Mouse (Mus musculus) limb, embryonic 13.5 days (tissue): Measurements from ENCODE around the gene Sema3a. TPM values are rescaled to one million over a fixed set of nuclear protein-coding genes. Genes with fewer than 3 reads are reported as not detected.

Experiments used
- ATAC-seq: fragments of 200-750 bp; cut with Nextera tagmentation; 2 replicates; pipeline ENCODE4 v1.8.0; 2017; ENCODE audit warnings: low read depth, moderate number of reproducible peaks, moderate TSS enrichment; ENCODE audit not compliant: low FRiP score
- H3K27ac ChIP-seq: fragments of 300-500 bp; sonication (generic); 2 replicates; pipeline ENCODE4 v1.5.1; 2015; ENCODE audit warnings: inconsistent platforms, mild to moderate bottlenecking, moderate library complexity
- H3K27me3 ChIP-seq: fragments of 300-500 bp; sonication (generic); 2 replicates; pipeline ENCODE4 v1.6.1; 2015; ENCODE audit warnings: mild to moderate bottlenecking, inconsistent platforms
- H3K36me3 ChIP-seq: fragments of 300-500 bp; sonication (generic); 2 replicates; pipeline ENCODE4 v1.6.1; 2015; ENCODE audit warnings: inconsistent platforms, mild to moderate bottlenecking, moderate library complexity
- H3K4me1 ChIP-seq: fragments of 300-500 bp; sonication (generic); 2 replicates; pipeline ENCODE4 v1.6.1; 2015; ENCODE audit warnings: inconsistent platforms
- H3K4me2 ChIP-seq: fragments of 300-500 bp; sonication (generic); replicated peaks from 2 replicates; pipeline ENCODE4 v1.6.1; 2015; ENCODE audit warnings: inconsistent platforms, mild to moderate bottlenecking, moderate library complexity
- H3K4me3 ChIP-seq: fragments of 300-500 bp; sonication (generic); 2 replicates; pipeline ENCODE4 v1.5.1; 2015; ENCODE audit warnings: moderate library complexity, mild to moderate bottlenecking, inconsistent platforms
- H3K9ac ChIP-seq: fragments of 300-500 bp; sonication (generic); 2 replicates; pipeline ENCODE4 v1.6.1; 2015; ENCODE audit warnings: mild to moderate bottlenecking, inconsistent platforms
- H3K9me3 ChIP-seq: fragments of 300-500 bp; sonication (generic); 2 replicates; pipeline ENCODE4 v1.6.1; 2016; ENCODE audit warnings: inconsistent platforms
- WGBS: fragments of 180-500 bp; shearing (Covaris S2); methylation state at CpG from one replicate; pipeline ENCODE4 v1.1.7; 2015; 5-methylcytosine and 5-hydroxymethylcytosine counted together
- polyA plus RNA-seq: library from polyadenylated mRNA; unstranded; fragments of >200 nt; fragmentation: Nextera tagmentation; extraction: Ambion mirVana; gene quantifications from 2 replicates; pipeline ENCODE4 v1.2.1, GENCODE M21; 2015

Sema3a gene
- polyA plus RNA-seq, 1 experiment from 2014 or later = 55.4 TPM

DNA sequence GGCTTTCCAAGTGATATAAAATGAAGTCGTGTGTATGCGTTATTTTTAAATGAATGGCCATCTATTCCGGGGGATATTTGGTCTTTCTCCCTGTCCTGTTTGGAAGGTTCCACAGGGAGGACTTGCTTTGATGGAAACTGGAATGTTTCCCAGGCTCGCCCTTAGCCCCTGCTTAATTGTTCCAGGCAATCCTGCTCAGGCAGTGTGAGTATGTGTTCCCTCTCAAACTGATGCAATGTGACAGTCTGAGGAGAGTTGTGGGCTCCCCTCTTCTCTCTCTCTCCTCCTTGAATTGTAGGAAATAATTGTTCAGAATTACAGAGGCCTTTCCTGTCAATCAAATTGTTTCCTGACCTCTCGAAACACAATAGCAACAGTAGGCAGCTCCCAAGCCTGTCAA, 202.1 kb downstream of the Sema3a start:
- WGBS = 58% methylated on average over 5 of the region's 5 CpGs
- Histone ChIP-seq H3K36me3 (no peaks in the 10 kb centered on the region), H3K27ac (no peak overlapping the region), H3K27me3 (no peaks in the 10 kb centered on the region), H3K4me3 (no peak overlapping the region), H3K9ac (no peak overlapping the region), H3K4me2 (no peak overlapping the region), H3K9me3 (no peaks in the 10 kb centered on the region), H3K4me1 (peaks cover 5% of the 10 kb centered on the region; the same call in 1 of the 2 replicates)
- no peak for ATAC-seq

DNA sequence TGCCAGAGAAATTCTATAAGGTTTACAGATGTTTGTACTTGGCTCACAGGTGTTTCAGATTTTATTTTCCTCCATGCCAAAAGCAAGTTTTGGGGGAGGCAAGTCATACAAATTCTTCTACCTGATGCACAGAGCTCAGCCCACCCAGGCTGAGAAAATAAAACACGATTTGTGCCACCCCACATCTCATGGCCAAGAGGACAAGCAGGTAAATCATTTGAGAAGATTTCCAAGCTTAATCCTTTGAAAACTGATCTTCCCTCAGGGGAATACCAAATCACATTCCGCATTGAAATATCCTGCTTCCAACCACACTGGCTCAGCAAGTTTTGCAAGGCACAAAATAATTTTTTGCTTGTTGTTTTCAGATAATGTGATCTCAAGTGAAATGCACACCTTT, 206.2 kb downstream of the Sema3a start:
- 17% methylated on average over 2 of the region's 2 CpGs for WGBS
- ATAC-seq = 0 out of 2 replicates have a peak, but pooled peaks have one; percentile 15
- H3K27ac ChIP-seq = no peak overlapping the region

DNA sequence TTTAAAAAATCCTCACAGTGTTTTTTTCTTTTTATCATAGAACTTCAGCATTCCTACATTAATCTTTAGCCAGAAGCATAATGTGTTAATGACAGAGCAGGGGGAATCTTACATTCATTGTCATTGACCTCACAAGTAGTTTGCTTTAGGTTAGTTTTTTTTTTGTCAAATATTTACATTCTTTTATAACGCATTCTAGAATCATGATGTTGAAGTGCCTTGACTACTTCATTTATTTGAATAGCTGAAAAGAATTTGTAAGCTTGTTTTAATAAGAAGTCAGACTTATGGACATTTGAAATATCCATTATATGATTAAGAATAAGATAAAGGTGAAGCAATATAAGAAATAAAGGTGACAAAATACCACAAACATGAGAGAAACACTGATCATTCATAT, 212.5 kb downstream of the Sema3a start:
- H3K4me1 ChIP-seq = no peaks in the 10 kb centered on the region
- H3K27me3 ChIP-seq = no peaks in the 10 kb centered on the region
- H3K9ac ChIP-seq = no peak overlapping the region
- WGBS = 83% methylated on average over 1 of the region's 1 CpGs
- no peaks in the 10 kb centered on the region for H3K9me3 ChIP-seq
- no peak overlapping the region for H3K4me3 ChIP-seq
- no peak overlapping the region for H3K27ac ChIP-seq
- no peak for ATAC-seq
- no peak overlapping the region for H3K4me2 ChIP-seq
- no peaks in the 10 kb centered on the region for H3K36me3 ChIP-seq

More for the DNA sequence above, 206.2 kb downstream of the Sema3a start:
- H3K4me1 ChIP-seq = peaks cover 5% of the 10 kb centered on the region; the same call in 1 of the 2 replicates
- no peak overlapping the region for H3K4me2 ChIP-seq
- H3K9me3 ChIP-seq = no peaks in the 10 kb centered on the region
- H3K36me3 ChIP-seq = no peaks in the 10 kb centered on the region
- no peak overlapping the region for H3K9ac ChIP-seq
- no peaks in the 10 kb centered on the region for H3K27me3 ChIP-seq
- no peak overlapping the region for H3K4me3 ChIP-seq

DNA sequence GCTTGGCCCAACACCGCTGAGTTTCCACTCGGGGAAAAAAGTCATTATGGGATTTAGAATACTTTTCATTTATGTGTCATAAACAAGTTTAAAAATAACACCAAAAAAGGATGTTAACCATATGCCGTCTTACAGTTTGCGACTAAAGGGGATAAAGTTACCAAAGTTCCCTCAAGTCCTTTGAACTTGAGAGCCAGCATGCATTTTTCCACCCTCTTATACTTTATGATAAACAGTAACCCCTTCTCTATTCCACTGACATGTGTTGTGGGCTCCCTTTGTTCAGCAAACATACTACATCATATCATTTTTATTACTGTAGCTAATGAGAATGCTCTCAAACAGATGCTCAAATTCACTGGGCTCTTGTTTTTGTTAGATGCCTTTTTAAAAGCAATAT, 221.9 kb downstream of the Sema3a start:
- H3K4me2 ChIP-seq = no peak overlapping the region
- no peak for ATAC-seq
- H3K36me3 ChIP-seq = no peaks in the 10 kb centered on the region
- no peaks in the 10 kb centered on the region for H3K4me1 ChIP-seq
- no peaks in the 10 kb centered on the region for H3K27me3 ChIP-seq
- WGBS = 28% methylated on average over 4 of the region's 4 CpGs
- H3K9me3 ChIP-seq = no peaks in the 10 kb centered on the region
- H3K4me3 ChIP-seq = no peak overlapping the region
- no peak overlapping the region for H3K9ac ChIP-seq
- H3K27ac ChIP-seq = no peak overlapping the region

DNA sequence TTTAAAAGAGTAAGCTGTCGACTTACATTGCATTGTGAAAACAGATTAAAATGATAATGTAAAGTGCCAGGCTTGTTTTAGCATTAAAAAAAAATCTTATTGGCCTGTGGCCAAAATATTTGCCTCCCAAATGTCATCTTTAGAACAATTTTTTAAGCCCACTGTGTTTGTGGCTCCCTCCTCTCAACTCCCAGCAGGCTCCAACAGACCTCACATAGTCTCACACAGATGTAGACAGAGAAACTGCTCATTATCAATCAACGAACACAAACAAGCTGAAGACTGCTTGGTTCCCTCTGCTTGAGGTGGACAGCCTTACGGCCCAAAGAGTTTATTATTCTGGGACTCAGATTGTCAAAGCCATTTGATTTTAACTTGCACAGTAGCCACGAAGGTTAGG, 226.4 kb downstream of the Sema3a start:
- WGBS = 48% methylated on average over 4 of the region's 4 CpGs
- H3K36me3 ChIP-seq = no peaks in the 10 kb centered on the region
- no peak for ATAC-seq
- H3K4me1 ChIP-seq = no peaks in the 10 kb centered on the region
- H3K27me3 ChIP-seq = no peaks in the 10 kb centered on the region
- H3K4me3 ChIP-seq = no peak overlapping the region
- H3K9ac ChIP-seq = no peak overlapping the region
- H3K4me2 ChIP-seq = no peak overlapping the region
- no peak overlapping the region for H3K27ac ChIP-seq
- H3K9me3 ChIP-seq = no peaks in the 10 kb centered on the region

DNA sequence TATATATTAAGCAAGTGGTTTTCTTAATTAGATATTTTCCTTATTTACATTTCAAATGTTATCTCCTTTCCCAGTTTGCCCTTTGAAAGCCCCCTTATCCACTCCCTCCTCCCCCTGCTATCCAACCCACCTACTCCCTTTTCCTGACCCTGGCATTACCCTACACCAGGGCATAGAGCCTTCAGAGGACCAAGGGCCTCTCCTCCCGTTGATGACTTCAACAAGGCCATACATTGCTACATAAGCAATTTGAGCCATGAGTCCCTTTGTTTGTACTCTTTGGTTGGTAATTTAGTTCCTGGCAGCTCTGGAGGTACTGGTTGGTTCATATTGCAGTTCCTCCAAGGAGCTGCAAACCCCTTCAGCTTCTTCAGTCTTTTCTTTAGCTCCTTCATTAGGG, 227.8 kb downstream of the Sema3a start:
- Histone ChIP-seq H3K36me3 (no peaks in the 10 kb centered on the region), H3K4me1 (no peaks in the 10 kb centered on the region), H3K4me3 (no peak overlapping the region), H3K27me3 (no peaks in the 10 kb centered on the region), H3K4me2 (no peak overlapping the region), H3K9ac (no peak overlapping the region), H3K9me3 (no peaks in the 10 kb centered on the region), H3K27ac (no peak overlapping the region)
- 55% methylated on average over 1 of the region's 1 CpGs for WGBS
- ATAC-seq = no peak

DNA sequence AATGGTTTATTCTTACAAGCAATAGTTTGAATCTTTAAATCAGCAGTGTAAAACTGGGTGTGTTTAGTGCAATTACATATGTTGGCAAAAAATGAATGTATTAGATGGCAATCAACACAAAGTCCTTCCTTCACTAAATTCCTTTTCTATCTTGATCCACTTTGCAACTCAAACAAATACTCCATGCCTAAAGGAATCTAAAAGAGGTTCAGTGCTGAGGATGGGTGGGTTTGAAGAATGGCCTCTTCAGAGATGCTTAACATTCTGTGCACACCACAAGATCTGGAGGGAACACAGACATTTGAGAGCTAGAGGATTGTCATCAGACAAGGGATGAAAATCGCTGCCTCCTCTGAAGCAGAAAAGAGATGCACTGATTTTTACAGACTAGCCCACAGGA, 228.3 kb downstream of the Sema3a start:
- no peak overlapping the region for H3K27ac ChIP-seq
- no peaks in the 10 kb centered on the region for H3K9me3 ChIP-seq
- 85% methylated on average over 1 of the region's 1 CpGs for WGBS
- ATAC-seq = no peak
- H3K36me3 ChIP-seq = no peaks in the 10 kb centered on the region
- H3K4me1 ChIP-seq = no peaks in the 10 kb centered on the region
- no peak overlapping the region for H3K4me3 ChIP-seq
- no peak overlapping the region for H3K4me2 ChIP-seq
- no peak overlapping the region for H3K9ac ChIP-seq
- no peaks in the 10 kb centered on the region for H3K27me3 ChIP-seq

DNA sequence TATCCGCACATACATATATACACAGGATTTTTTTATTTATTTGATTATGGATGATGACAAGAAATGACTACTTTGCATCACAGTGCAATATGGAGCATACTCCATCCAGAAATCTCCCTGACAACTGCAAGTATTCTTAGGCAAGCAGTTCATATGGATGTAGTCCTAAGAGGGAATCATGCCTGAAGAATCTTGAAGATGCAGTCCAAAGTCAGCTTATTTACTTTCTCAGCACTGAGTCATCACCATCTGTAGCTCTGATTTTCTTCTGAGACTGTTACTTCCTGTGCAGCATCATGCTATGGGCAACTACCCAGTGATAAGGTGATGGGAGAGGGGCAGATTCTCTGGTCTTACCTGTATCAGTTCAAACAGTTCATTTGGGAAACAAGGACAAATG, 229.7 kb downstream of the Sema3a start:
- H3K36me3 ChIP-seq = no peaks in the 10 kb centered on the region
- WGBS = 80% methylated on average over 1 of the region's 1 CpGs
- H3K4me2 ChIP-seq = no peak overlapping the region
- no peak overlapping the region for H3K27ac ChIP-seq
- H3K4me1 ChIP-seq = no peaks in the 10 kb centered on the region
- no peak overlapping the region for H3K9ac ChIP-seq
- H3K9me3 ChIP-seq = no peaks in the 10 kb centered on the region
- H3K4me3 ChIP-seq = no peak overlapping the region
- no peaks in the 10 kb centered on the region for H3K27me3 ChIP-seq
- ATAC-seq = no peak

DNA sequence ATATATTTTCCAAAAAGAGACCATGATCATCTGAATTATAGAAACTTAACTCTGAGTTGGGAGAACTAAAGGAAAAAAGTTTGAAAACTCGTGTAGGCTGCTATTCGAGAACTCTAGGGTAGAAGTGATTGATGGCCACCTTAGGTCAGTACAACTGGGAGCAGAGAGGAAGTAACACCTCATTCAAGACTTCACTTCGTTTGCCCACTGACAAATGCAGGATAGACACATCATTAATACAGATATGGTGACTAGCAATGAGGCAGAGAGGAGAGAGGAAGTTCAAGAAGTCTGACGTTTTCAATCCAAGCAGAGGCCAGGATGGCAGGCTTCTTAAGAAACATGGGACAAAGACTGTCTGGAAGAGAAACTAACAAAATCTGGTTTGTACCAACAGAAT, 233.6 kb downstream of the Sema3a start:
- Histone ChIP-seq H3K4me1 (no peaks in the 10 kb centered on the region), H3K4me2 (no peak overlapping the region), H3K4me3 (no peak overlapping the region), H3K9me3 (no peaks in the 10 kb centered on the region), H3K36me3 (no peaks in the 10 kb centered on the region), H3K27me3 (no peaks in the 10 kb centered on the region), H3K9ac (no peak overlapping the region), H3K27ac (no peak overlapping the region)
- WGBS = 12% methylated on average over 4 of the region's 4 CpGs
- no peak for ATAC-seq

DNA sequence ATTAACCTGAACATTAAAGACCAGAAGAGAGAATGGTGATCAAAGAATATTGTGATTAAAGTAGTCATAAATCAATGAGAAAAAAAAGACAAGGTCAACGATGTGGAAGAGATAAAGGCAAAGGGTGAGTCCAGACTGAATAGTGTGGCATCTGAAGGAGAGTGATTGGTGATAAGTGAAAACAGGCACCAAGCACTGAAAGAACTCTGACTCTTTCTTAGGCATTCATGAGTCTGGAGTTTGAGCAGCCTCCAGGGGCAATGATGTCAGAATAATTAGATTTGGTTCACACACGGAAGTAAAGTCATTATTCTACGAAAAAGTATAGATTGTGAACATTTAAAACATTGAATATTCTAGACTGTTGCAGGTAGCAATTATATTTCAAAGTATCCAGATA, 235.5 kb downstream of the Sema3a start:
- no peaks in the 10 kb centered on the region for H3K27me3 ChIP-seq
- no peak overlapping the region for H3K27ac ChIP-seq
- ATAC-seq = no peak
- no peak overlapping the region for H3K4me2 ChIP-seq
- WGBS = 8% methylated on average over 3 of the region's 3 CpGs
- H3K36me3 ChIP-seq = no peaks in the 10 kb centered on the region
- H3K9ac ChIP-seq = no peak overlapping the region
- no peaks in the 10 kb centered on the region for H3K4me1 ChIP-seq
- H3K4me3 ChIP-seq = no peak overlapping the region
- H3K9me3 ChIP-seq = no peaks in the 10 kb centered on the region

DNA sequence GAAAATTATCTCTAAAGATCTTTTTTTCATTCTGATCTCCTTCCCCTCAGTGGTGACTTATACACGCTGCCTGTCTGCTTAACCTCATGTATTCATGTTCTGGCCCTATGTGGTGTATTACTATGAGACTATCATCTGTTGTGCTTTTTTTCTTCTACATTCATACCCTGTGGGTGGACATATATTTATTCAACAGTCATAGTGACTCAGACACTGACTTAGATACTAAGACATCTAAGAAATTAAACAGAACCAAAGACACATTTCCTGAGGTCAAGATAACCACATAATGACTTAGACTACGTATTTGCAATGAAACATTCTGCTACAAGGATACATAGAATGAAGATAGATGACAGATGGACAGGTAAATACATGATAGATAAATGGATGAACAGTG, 239.9 kb downstream of the Sema3a start:
- H3K36me3 ChIP-seq = no peaks in the 10 kb centered on the region
- H3K27me3 ChIP-seq = no peaks in the 10 kb centered on the region
- no peak overlapping the region for H3K9ac ChIP-seq
- H3K4me3 ChIP-seq = no peak overlapping the region
- 92% methylated on average over 2 of the region's 2 CpGs for WGBS
- H3K4me1 ChIP-seq = no peaks in the 10 kb centered on the region
- H3K27ac ChIP-seq = no peak overlapping the region
- ATAC-seq = no peak
- no peak overlapping the region for H3K4me2 ChIP-seq
- no peaks in the 10 kb centered on the region for H3K9me3 ChIP-seq

DNA sequence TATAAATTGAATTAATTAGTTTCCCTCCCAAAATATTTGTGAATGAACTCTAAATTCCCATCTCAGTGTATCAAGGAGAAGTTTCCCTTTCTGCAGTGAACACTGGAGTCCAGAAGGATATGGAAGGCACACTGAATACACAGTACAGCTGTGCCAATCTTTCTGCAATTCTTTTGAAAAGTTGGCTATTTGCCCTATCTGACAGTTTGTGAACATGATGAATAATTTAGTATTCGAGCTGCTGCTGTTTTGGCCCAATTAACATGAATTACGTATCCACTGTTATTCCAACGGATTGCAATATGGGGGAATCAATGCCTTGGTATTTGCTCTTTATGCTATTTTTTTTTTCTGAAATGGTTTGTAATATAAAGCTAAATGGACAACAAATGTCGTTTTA, 254.0 kb downstream of the Sema3a start:
- 81% methylated on average over 4 of the region's 4 CpGs for WGBS
- H3K9ac ChIP-seq = no peak overlapping the region

DNA sequence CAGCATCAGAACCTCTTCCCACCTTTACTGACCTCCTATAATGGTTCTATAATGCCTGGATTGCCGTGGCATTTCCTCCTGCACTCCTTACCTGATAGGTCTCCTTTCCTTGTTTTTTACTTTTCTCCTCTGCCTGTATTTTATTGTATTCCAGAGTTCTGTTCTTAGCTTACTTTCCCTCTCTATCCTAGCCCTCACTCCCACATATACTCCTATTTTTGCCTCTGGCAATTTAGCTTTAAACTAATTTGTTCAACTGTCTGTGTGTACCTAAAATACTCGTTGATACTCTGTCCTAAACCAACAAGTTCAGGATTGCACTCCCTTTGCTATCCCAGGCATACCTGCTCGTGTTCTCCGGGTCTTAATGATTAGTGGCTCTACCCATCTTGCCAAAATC, 258.8 kb downstream of the Sema3a start:
- Histone ChIP-seq H3K27ac (no peak overlapping the region), H3K9ac (no peak overlapping the region), H3K4me2 (no peak overlapping the region), H3K9me3 (no peaks in the 10 kb centered on the region), H3K36me3 (no peaks in the 10 kb centered on the region), H3K4me3 (no peak overlapping the region), H3K27me3 (no peaks in the 10 kb centered on the region), H3K4me1 (no peaks in the 10 kb centered on the region)
- ATAC-seq = no peak
- WGBS = 85% methylated on average over 4 of the region's 4 CpGs

More for the DNA sequence above, 254.0 kb downstream of the Sema3a start:
- Histone ChIP-seq H3K4me3 (no peak overlapping the region), H3K27me3 (no peaks in the 10 kb centered on the region), H3K4me2 (no peak overlapping the region), H3K36me3 (no peaks in the 10 kb centered on the region), H3K9me3 (no peaks in the 10 kb centered on the region), H3K27ac (no peak overlapping the region), H3K4me1 (no peaks in the 10 kb centered on the region)
- ATAC-seq = no peak
